Mouse (Mus musculus): ENCODE measurements around the gene Lrig1.

Lrig1 gene

DNA sequence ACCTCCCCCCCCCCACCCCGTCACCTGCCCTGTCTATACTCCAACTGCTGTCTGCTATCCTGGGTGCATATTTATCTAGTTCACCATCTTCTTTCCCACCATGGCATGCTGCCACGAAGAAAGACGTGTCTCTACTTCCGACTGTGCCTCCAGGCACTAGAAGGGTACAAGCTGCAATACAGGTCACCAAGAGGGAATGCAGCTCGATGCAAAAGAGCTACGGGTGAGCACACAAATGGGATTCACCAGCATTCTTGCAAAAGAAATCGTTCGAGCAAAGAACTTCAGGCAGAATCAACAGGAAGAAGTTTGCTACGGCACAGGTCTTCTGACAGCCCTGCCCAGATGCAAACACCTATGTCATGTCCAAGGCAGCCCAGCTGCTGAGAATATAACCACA, 65.2 kb downstream of the Lrig1 start:
- in situ Hi-C loops (cut with MboI; ENCODE audit: low pct_unique_long_range_greater_than_20kb in 1 of 2, low sequenced_read_pairs in 2 of 2, unreplicated experiment in 1 of 2): no loop called here

- in situ Hi-C loops (cut with MboI; ENCODE audit: low pct_unique_long_range_greater_than_20kb in 1 of 2, low sequenced_read_pairs in 2 of 2, unreplicated experiment in 1 of 2): no loop called here
Observed at GRCm38 (mm10) chr6:94634274-94634673, 65.7 kb downstream of the Lrig1 start.

- in situ Hi-C loops (cut with MboI; ENCODE audit: low pct_unique_long_range_greater_than_20kb in 1 of 2, low sequenced_read_pairs in 2 of 2, unreplicated experiment in 1 of 2): no loop called here
Observed at GRCm38 (mm10) chr6:94631779-94632082, 68.2 kb downstream of the Lrig1 start.

- in situ Hi-C loops (cut with MboI; ENCODE audit: low pct_unique_long_range_greater_than_20kb in 1 of 2, low sequenced_read_pairs in 2 of 2, unreplicated experiment in 1 of 2): no loop called here
Observed at GRCm38 (mm10) chr6:94631051-94631778, 68.7 kb downstream of the Lrig1 start.

DNA sequence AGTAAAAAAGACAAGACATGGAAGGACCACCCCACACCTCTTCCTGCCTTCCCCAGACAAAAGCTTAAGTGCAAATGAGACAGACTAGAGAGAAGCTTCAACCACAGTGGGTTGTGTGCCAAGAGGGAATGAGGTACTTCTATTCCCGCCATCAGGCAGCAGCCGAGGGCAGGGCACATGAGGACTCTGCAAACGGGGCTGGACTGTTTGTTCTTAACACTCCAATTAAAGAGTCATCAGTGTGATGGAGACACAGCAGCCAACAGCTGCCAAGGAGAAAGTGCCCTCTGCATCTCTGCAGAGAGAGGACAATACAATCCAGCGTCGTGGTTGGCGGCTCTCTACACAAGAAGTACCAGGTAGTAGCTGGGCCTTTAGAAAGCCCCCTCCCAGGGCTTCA, 71.2 kb downstream of the Lrig1 start:
- in situ Hi-C loops (cut with MboI; ENCODE audit: low pct_unique_long_range_greater_than_20kb in 1 of 2, low sequenced_read_pairs in 2 of 2, unreplicated experiment in 1 of 2): no loop called here

GRCm38 (mm10) chr6:94627714-94628595, 72.0 kb downstream of the Lrig1 start:
- in situ Hi-C loops (cut with MboI; ENCODE audit: low pct_unique_long_range_greater_than_20kb in 1 of 2, low sequenced_read_pairs in 2 of 2, unreplicated experiment in 1 of 2): no loop called here

DNA sequence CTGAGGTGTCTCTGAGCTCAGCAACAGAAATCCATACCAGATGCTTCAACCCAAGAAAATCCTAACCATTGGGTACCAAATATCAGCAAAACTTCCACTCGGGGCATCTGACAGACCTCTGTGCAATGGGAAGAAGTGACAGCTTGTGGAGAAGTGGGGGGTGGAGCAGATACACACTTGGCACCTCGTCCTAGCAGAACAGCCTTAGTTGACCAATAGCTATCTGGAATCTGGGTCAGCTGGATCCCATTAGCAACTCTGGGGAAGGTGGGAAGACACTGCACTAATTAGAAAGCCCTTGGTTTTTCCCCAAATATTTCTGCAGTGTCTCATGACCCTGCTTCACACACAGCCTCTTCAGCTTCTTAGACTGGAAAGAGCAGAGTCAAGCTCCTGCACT, 73.2 kb downstream of the Lrig1 start:
- in situ Hi-C loops (cut with MboI; ENCODE audit: low pct_unique_long_range_greater_than_20kb in 1 of 2, low sequenced_read_pairs in 2 of 2, unreplicated experiment in 1 of 2): no loop called here

GRCm38 (mm10) chr6:94625896-94626295, 74.1 kb downstream of the Lrig1 start:
- in situ Hi-C loops (cut with MboI; ENCODE audit: low pct_unique_long_range_greater_than_20kb in 1 of 2, low sequenced_read_pairs in 2 of 2, unreplicated experiment in 1 of 2): no loop called here

DNA sequence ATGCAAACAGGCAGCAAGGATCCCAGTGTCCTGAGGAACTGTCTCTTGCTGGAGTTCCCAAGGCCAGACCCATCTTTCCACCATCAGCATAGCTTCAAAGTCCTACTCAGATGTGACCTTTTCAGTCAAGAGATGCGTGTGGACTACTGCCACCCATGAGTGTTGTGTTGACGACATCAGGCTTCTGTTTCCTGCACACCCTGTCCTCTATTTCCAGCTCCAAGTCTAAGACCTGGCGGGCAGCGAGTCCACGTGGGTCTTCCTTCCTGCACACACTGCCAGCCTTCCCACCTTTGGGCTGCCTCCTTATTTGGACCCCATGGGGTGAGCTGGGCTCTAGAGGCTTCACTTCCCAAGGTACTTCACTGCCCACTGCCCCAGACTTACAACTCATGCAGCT, 75.4 kb downstream of the Lrig1 start:
- in situ Hi-C loops (cut with MboI; ENCODE audit: low pct_unique_long_range_greater_than_20kb in 1 of 2, low sequenced_read_pairs in 2 of 2, unreplicated experiment in 1 of 2): no loop called here

- in situ Hi-C loops (cut with MboI; ENCODE audit: low pct_unique_long_range_greater_than_20kb in 1 of 2, low sequenced_read_pairs in 2 of 2, unreplicated experiment in 1 of 2): no loop called here
Observed at GRCm38 (mm10) chr6:94622983-94623382, 77.0 kb downstream of the Lrig1 start.

GRCm38 (mm10) chr6:94620801-94621301, 79.1 kb downstream of the Lrig1 start:
- in situ Hi-C loops (cut with MboI; ENCODE audit: low pct_unique_long_range_greater_than_20kb in 1 of 2, low sequenced_read_pairs in 2 of 2, unreplicated experiment in 1 of 2): no loop called here

GRCm38 (mm10) chr6:94620287-94620686, 79.7 kb downstream of the Lrig1 start:
- in situ Hi-C loops (cut with MboI; ENCODE audit: low pct_unique_long_range_greater_than_20kb in 1 of 2, low sequenced_read_pairs in 2 of 2, unreplicated experiment in 1 of 2): no loop called here

- in situ Hi-C loops (cut with MboI; ENCODE audit: low pct_unique_long_range_greater_than_20kb in 1 of 2, low sequenced_read_pairs in 2 of 2, unreplicated experiment in 1 of 2): no loop called here
Observed at GRCm38 (mm10) chr6:94618671-94619070, 81.3 kb downstream of the Lrig1 start.

DNA sequence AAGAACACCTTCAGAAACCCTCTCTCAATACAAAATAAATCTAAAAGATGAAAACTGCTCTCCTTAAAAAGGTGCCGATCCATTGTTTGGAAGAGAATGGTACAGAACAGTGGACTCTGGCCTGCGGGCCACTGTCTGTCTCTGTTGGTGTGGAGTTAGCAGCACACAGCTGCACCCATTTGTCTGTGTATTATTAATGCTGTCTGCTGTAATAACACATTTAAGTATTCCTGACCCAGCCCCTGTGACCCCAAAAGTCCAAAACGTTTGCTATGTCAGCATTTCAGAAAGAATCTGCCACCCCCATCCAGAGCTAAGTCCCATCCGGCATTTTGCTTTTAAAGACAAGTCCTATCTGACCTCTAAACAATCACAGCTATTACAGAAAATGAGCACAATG, 84.0 kb downstream of the Lrig1 start:
- in situ Hi-C loops (cut with MboI; ENCODE audit: low pct_unique_long_range_greater_than_20kb in 1 of 2, low sequenced_read_pairs in 2 of 2, unreplicated experiment in 1 of 2): no loop called here

GRCm38 (mm10) chr6:94614346-94614745, 85.6 kb downstream of the Lrig1 start:
- in situ Hi-C loops (cut with MboI; ENCODE audit: low pct_unique_long_range_greater_than_20kb in 1 of 2, low sequenced_read_pairs in 2 of 2, unreplicated experiment in 1 of 2): no loop called here

GRCm38 (mm10) chr6:94613235-94613895, 86.6 kb downstream of the Lrig1 start:
- in situ Hi-C loops (cut with MboI; ENCODE audit: low pct_unique_long_range_greater_than_20kb in 1 of 2, low sequenced_read_pairs in 2 of 2, unreplicated experiment in 1 of 2): no loop called here

GRCm38 (mm10) chr6:94604546-94604945, 95.4 kb downstream of the Lrig1 start:
- in situ Hi-C loops (cut with MboI; ENCODE audit: low pct_unique_long_range_greater_than_20kb in 1 of 2, low sequenced_read_pairs in 2 of 2, unreplicated experiment in 1 of 2): no loop called here

- in situ Hi-C loops (cut with MboI; ENCODE audit: low pct_unique_long_range_greater_than_20kb in 1 of 2, low sequenced_read_pairs in 2 of 2, unreplicated experiment in 1 of 2): no loop called here
Observed at GRCm38 (mm10) chr6:94604072-94604471, 95.9 kb downstream of the Lrig1 start.

DNA sequence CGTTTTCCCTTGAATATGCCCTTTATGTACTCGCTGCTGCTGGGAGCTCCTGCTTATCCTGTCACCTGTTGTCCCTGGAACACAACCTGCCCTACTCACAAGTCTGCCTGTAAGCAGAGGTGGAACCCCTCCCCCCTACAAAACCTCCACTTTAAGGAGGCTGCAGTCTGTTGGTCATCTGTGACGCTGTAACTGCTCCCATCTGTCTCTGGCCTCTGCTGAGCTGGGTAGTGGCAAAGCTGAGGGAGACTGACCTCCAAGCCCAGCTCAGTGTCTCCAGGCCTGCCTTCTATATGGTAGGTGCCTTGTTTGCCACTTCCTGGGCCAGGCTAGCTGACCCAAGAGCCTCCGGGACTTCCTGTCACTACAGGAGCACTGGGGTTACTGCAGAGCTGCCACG, 98.1 kb downstream of the Lrig1 start:
- in situ Hi-C loops (cut with MboI; ENCODE audit: low pct_unique_long_range_greater_than_20kb in 1 of 2, low sequenced_read_pairs in 2 of 2, unreplicated experiment in 1 of 2): no loop called here
